Mouse (Mus musculus) small intestine, adult 10 weeks (tissue): ENCODE results near the gene 4930404N11Rik. TPM values are rescaled to one million over a fixed set of nuclear protein-coding genes. Genes with fewer than 3 reads are reported as not detected.

ENCODE experiments used
- polyA plus RNA-seq: library from polyadenylated mRNA; stranded (reverse); fragments of 350-450 nt; fragmentation: Illumina TruSeq; extraction: RNeasy Lipid Tissue Mini Kit (QIAGEN cat#74804); gene quantifications from one replicate; pipeline ENCODE4 v1.2.3, GENCODE M21; 2014; ENCODE audit warnings: low replicate concordance

4930404N11Rik gene
- not detected for polyA plus RNA-seq

GRCm38 (mm10) chr10:81365672-81366476 is at the start of gene 4930404N11Rik:
TSS of gene 4930404N11Rik (minus strand) at chr10:81365816.

GRCm38 (mm10) chr10:81392781-81393185 is 27.2 kb upstream of the 4930404N11Rik start, which contains the start of gene Smim24:
TSS of gene Smim24 (plus strand) at chr10:81393051.

GRCm38 (mm10) chr10:81388505-81389055 is 23.0 kb upstream of the 4930404N11Rik start, which contains the start of gene Gm48552:
TSS of gene Gm48552 (plus strand) at chr10:81389005.

GRCm38 (mm10) chr10:81383802-81384604 is 18.4 kb upstream of the 4930404N11Rik start, which contains the start of the genes Dohh and Gm48551:
TSS of gene Dohh (plus strand) at chr10:81384428.
TSS of gene Gm48551 (plus strand) at chr10:81384466.

GRCm38 (mm10) chr10:81377793-81378552 is 12.4 kb upstream of the 4930404N11Rik start, which contains the start of gene Fzr1:
TSS of gene Fzr1 (minus strand) at chr10:81378516.

GRCm38 (mm10) chr10:81356991-81357844 is 8.4 kb downstream of the 4930404N11Rik start, which contains the start of gene Mfsd12:
TSS of gene Mfsd12 (plus strand) at chr10:81357491.

GRCm38 (mm10) chr10:81350351-81351063 is 15.1 kb downstream of the 4930404N11Rik start, which contains the start of gene Hmg20b:
TSS of gene Hmg20b (minus strand) at chr10:81350480.

GRCm38 (mm10) chr10:81342686-81343505 is 22.7 kb downstream of the 4930404N11Rik start, which contains the start of gene Gipc3:
TSS of gene Gipc3 (minus strand) at chr10:81343266.

GRCm38 (mm10) chr10:81328386-81328785 is 37.2 kb downstream of the 4930404N11Rik start, which contains the start of gene Tbxa2r:
TSS of gene Tbxa2r (plus strand) at chr10:81328731.

GRCm38 (mm10) chr10:81320550-81321347 is 44.9 kb downstream of the 4930404N11Rik start, which contains the start of gene Cactin:
TSS of gene Cactin (plus strand) at chr10:81321103.

Other genes starting within 250 kb of the 4930404N11Rik start
- 19.8 TPM for gene Zbtb7a, start 230.6 kb downstream of the 4930404N11Rik start, polyA plus RNA-seq
- not detected for gene Pias4, start 197.9 kb downstream of the 4930404N11Rik start, polyA plus RNA-seq
- 3.2 TPM for gene Eef2, start 189.2 kb downstream of the 4930404N11Rik start, polyA plus RNA-seq
- gene Dapk3, start 182.8 kb downstream of the 4930404N11Rik start, polyA plus RNA-seq: not detected
- not detected for gene 4930442H23Rik, start 182.0 kb downstream of the 4930404N11Rik start, polyA plus RNA-seq
- gene Nmrk2, start 163.8 kb downstream of the 4930404N11Rik start, polyA plus RNA-seq: not detected
- gene Atcay, start 135.0 kb downstream of the 4930404N11Rik start, polyA plus RNA-seq: not detected
- 0.41 TPM for gene Zfr2, start 132.7 kb downstream of the 4930404N11Rik start, polyA plus RNA-seq
- gene Matk, start 112.9 kb downstream of the 4930404N11Rik start, polyA plus RNA-seq: not detected
- gene Mrpl54, start 98.9 kb downstream of the 4930404N11Rik start, polyA plus RNA-seq: 0.89 TPM
- gene Apba3, start 98.9 kb downstream of the 4930404N11Rik start, polyA plus RNA-seq: not detected
- 1.3 TPM for gene Tjp3, start 74.2 kb downstream of the 4930404N11Rik start, polyA plus RNA-seq
- 1.4 TPM for gene Pip5k1c, start 72.9 kb downstream of the 4930404N11Rik start, polyA plus RNA-seq
- not detected for gene Cactin, start 44.7 kb downstream of the 4930404N11Rik start, polyA plus RNA-seq
- not detected for gene Tbxa2r, start 37.1 kb downstream of the 4930404N11Rik start, polyA plus RNA-seq
- not detected for gene Gipc3, start 22.6 kb downstream of the 4930404N11Rik start, polyA plus RNA-seq
- 7.1 TPM for gene Hmg20b, start 15.3 kb downstream of the 4930404N11Rik start, polyA plus RNA-seq
- not detected for gene Mfsd12, start 8.3 kb downstream of the 4930404N11Rik start, polyA plus RNA-seq
- gene Fzr1, start 12.7 kb upstream of the 4930404N11Rik start, polyA plus RNA-seq: 0.15 TPM
- gene Dohh, start 18.6 kb upstream of the 4930404N11Rik start, polyA plus RNA-seq: not detected
- 0.56 TPM for gene Gm48551, start 18.6 kb upstream of the 4930404N11Rik start, polyA plus RNA-seq
- gene Gm48552, start 23.2 kb upstream of the 4930404N11Rik start, polyA plus RNA-seq: not detected
- gene Smim24, start 27.2 kb upstream of the 4930404N11Rik start, polyA plus RNA-seq: 129 TPM
- 2.3 TPM for gene Nfic, start 89.8 kb upstream of the 4930404N11Rik start, polyA plus RNA-seq
- 1.8 TPM for gene Celf5, start 116.9 kb upstream of the 4930404N11Rik start, polyA plus RNA-seq
- gene Ncln, start 130.6 kb upstream of the 4930404N11Rik start, polyA plus RNA-seq: not detected
- gene S1pr4, start 134.3 kb upstream of the 4930404N11Rik start, polyA plus RNA-seq: not detected
- not detected for gene Gna15, start 158.4 kb upstream of the 4930404N11Rik start, polyA plus RNA-seq
- 7.6 TPM for gene Gna11, start 179.4 kb upstream of the 4930404N11Rik start, polyA plus RNA-seq
- gene Aes, start 193.7 kb upstream of the 4930404N11Rik start, polyA plus RNA-seq: 7.5 TPM
- gene Tle2, start 208.7 kb upstream of the 4930404N11Rik start, polyA plus RNA-seq: 1.5 TPM
- not detected for gene Tle6, start 235.3 kb upstream of the 4930404N11Rik start, polyA plus RNA-seq
- 2.2 TPM for gene BC025920, start 240.5 kb upstream of the 4930404N11Rik start, polyA plus RNA-seq